Mouse (Mus musculus) heart, embryonic 14.5 days (tissue): ENCODE measurements around the gene Tmprss13. TPM values are rescaled to one million over a fixed set of nuclear protein-coding genes. Genes with fewer than 3 reads are reported as not detected.

Source experiments
- ATAC-seq: fragments of 200-750 bp; cut with Nextera tagmentation; 2 replicates; pipeline ENCODE4 v1.8.0; 2017; ENCODE audit warnings: low read depth, moderate TSS enrichment; ENCODE audit not compliant: insufficient number of reproducible peaks, insufficient read depth, low FRiP score
- H3K27ac ChIP-seq, 2 experiments: fragments of 200-500 bp in 1 of 2; fragments of 300-500 bp in 1 of 2; sonication (generic) in 1 of 2; replicated peaks in 1 of 2; 2 replicates each; pipeline ENCODE4 v1.5.1; 2012 to 2014; ENCODE audit warnings: low read depth in 2 of 2, low read length in 2 of 2, control low read depth in 1 of 2, mild to moderate bottlenecking in 1 of 2, mixed read lengths in 1 of 2; ENCODE audit not compliant: control insufficient read depth in 1 of 2, insufficient read depth in 1 of 2
- H3K27me3 ChIP-seq: fragments of 300-500 bp; sonication (generic); 2 replicates; pipeline ENCODE4 v1.6.1; 2014; ENCODE audit warnings: mild to moderate bottlenecking, low read length, control low read depth; ENCODE audit not compliant: control insufficient read depth, insufficient read depth
- H3K36me3 ChIP-seq: fragments of 300-500 bp; sonication (generic); 2 replicates; pipeline ENCODE4 v1.6.1; 2014; ENCODE audit warnings: mild to moderate bottlenecking, control low read depth, low read length, mixed read lengths; ENCODE audit not compliant: control insufficient read depth, insufficient read depth
- H3K4me1 ChIP-seq, 2 experiments: fragments of 200-500 bp in 1 of 2; fragments of 300-500 bp in 1 of 2; sonication (generic) in 1 of 2; 2 replicates each; pipeline ENCODE4 v1.6.1; 2012 to 2014; ENCODE audit warnings: low read length in 2 of 2, control low read depth in 1 of 2, mixed read lengths in 1 of 2; ENCODE audit not compliant: control insufficient read depth in 2 of 2, insufficient read depth in 2 of 2
- H3K4me2 ChIP-seq: fragments of 300-500 bp; sonication (generic); 2 replicates; pipeline ENCODE4 v1.6.1; 2014; ENCODE audit warnings: mild to moderate bottlenecking, low read length
- H3K4me3 ChIP-seq, 2 experiments: fragments of 200-500 bp in 1 of 2; fragments of 300-500 bp in 1 of 2; sonication (generic) in 1 of 2; 2 replicates each; pipeline ENCODE4 v1.5.1; 2012 to 2014; ENCODE audit warnings: low read length in 2 of 2, mild to moderate bottlenecking in 2 of 2, control low read depth in 1 of 2, low read depth in 1 of 2, moderate library complexity in 1 of 2; ENCODE audit not compliant: control insufficient read depth in 1 of 2, insufficient read depth in 1 of 2
- H3K9ac ChIP-seq: fragments of 300-500 bp; sonication (generic); 2 replicates; pipeline ENCODE4 v1.6.1; 2014; ENCODE audit warnings: mild to moderate bottlenecking, low read length
- H3K9me3 ChIP-seq: fragments of 300-500 bp; sonication (generic); 2 replicates; pipeline ENCODE4 v1.6.1; 2016; ENCODE audit warnings: low read length, control low read depth; ENCODE audit not compliant: control insufficient read depth
- WGBS: fragments of 180-500 bp; shearing (Covaris S2); extraction: QIAGEN DNeasy Blood & Tissue Kit; methylation state at CpG from one replicate; pipeline ENCODE4 v1.1.7; 2014; 5-methylcytosine and 5-hydroxymethylcytosine counted together
- polyA plus RNA-seq: library from polyadenylated mRNA; unstranded; fragments of >200 nt; fragmentation: Nextera tagmentation; extraction: Ambion mirVana; gene quantifications from 2 replicates; pipeline ENCODE4 v1.2.1, GENCODE M21; 2014

The Tmprss13 gene
- polyA plus RNA-seq, 1 experiment from 2014 or later, result 0.18 TPM

- H3K4me1 ChIP-seq, result peaks cover 5 to 9% of the 10 kb centered on the region in 2 experiments; a peak in 3 of 4 replicates
- H3K4me2 ChIP-seq, result no peak overlapping the region
- H3K9me3 ChIP-seq, result no peaks in the 10 kb centered on the region
- 66% methylated on average over 3 of the region's 3 CpGs for WGBS
- no peak overlapping the region for H3K4me3 ChIP-seq
- H3K36me3 ChIP-seq, result no peaks in the 10 kb centered on the region
- H3K9ac ChIP-seq, result no peak overlapping the region
- ATAC-seq, result no peak
- H3K27ac ChIP-seq, result no peak overlapping the region
- H3K27me3 ChIP-seq, result peaks cover 7% of the 10 kb centered on the region; the same call in 1 of the 2 replicates
Observed at GRCm38 (mm10) chr9:45373896-45374295, 55.0 kb downstream of the Tmprss13 start.

GRCm38 (mm10) chr9:45374988-45375502 lies 56.1 kb downstream of the Tmprss13 start:
- 85% methylated on average over 6 of the region's 6 CpGs for WGBS

GRCm38 (mm10) chr9:45376427-45376826 lies 57.5 kb downstream of the Tmprss13 start:
- Histone ChIP-seq H3K27me3 (no peaks in the 10 kb centered on the region), H3K27ac (no peak overlapping the region), H3K4me2 (no peak overlapping the region), H3K4me3 (no peak overlapping the region), H3K36me3 (no peaks in the 10 kb centered on the region), H3K4me1 (peaks cover 0 to under 1% of the 10 kb centered on the region in 2 experiments; a peak in 2 of 4 replicates), H3K9me3 (no peaks in the 10 kb centered on the region), H3K9ac (no peak overlapping the region)
- WGBS, result 37% methylated on average over 4 of the region's 4 CpGs
- no peak for ATAC-seq

More at GRCm38 (mm10) chr9:45374988-45375502, 56.1 kb downstream of the Tmprss13 start:
- no peaks in the 10 kb centered on the region for H3K36me3 ChIP-seq
- no peaks in the 10 kb centered on the region for H3K9me3 ChIP-seq
- no peak overlapping the region for H3K9ac ChIP-seq
- H3K4me3 ChIP-seq, result no peak overlapping the region
- ATAC-seq, result no peak
- H3K4me1 ChIP-seq, result peaks cover 0 to 6% of the 10 kb centered on the region in 2 experiments; a peak in 2 of 4 replicates
- H3K27ac ChIP-seq, result no peak overlapping the region
- no peak overlapping the region for H3K4me2 ChIP-seq
- no peaks in the 10 kb centered on the region for H3K27me3 ChIP-seq

GRCm38 (mm10) chr9:45376883-45377282 lies 58.0 kb downstream of the Tmprss13 start:
- ATAC-seq, result no peak

GRCm38 (mm10) chr9:45380411-45381251 lies 61.7 kb downstream of the Tmprss13 start:
- H3K27me3 ChIP-seq, result no peaks in the 10 kb centered on the region
- H3K4me1 ChIP-seq, result no peaks in the 10 kb centered on the region; a peak in 1 of 4 replicates
- H3K9ac ChIP-seq, result no peak overlapping the region
- H3K27ac ChIP-seq, result no peak overlapping the region
- WGBS, result 59% methylated on average over 10 of the region's 10 CpGs
- no peaks in the 10 kb centered on the region for H3K9me3 ChIP-seq
- H3K4me2 ChIP-seq, result no peak overlapping the region
- no peak overlapping the region for H3K4me3 ChIP-seq
- no peak for ATAC-seq
- H3K36me3 ChIP-seq, result no peaks in the 10 kb centered on the region

More at GRCm38 (mm10) chr9:45376883-45377282, 58.0 kb downstream of the Tmprss13 start:
- Histone ChIP-seq H3K4me1 (no peaks in the 10 kb centered on the region; a peak in 1 of 4 replicates), H3K9me3 (no peaks in the 10 kb centered on the region), H3K4me3 (no peak overlapping the region), H3K36me3 (no peaks in the 10 kb centered on the region), H3K27ac (no peak overlapping the region), H3K9ac (no peak overlapping the region), H3K4me2 (no peak overlapping the region), H3K27me3 (no peaks in the 10 kb centered on the region)
- 82% methylated on average over 2 of the region's 2 CpGs for WGBS

GRCm38 (mm10) chr9:45382336-45382735 lies 63.4 kb downstream of the Tmprss13 start:
- 55% methylated on average over 5 of the region's 5 CpGs for WGBS

GRCm38 (mm10) chr9:45382834-45383233 lies 63.9 kb downstream of the Tmprss13 start:
- no peaks in the 10 kb centered on the region for H3K36me3 ChIP-seq
- H3K4me3 ChIP-seq, result no peak overlapping the region
- no peak for ATAC-seq
- no peaks in the 10 kb centered on the region for H3K27me3 ChIP-seq
- 65% methylated on average over 5 of the region's 5 CpGs for WGBS
- H3K9me3 ChIP-seq, result no peaks in the 10 kb centered on the region
- no peaks in the 10 kb centered on the region; a peak in 1 of 4 replicates for H3K4me1 ChIP-seq
- no peak overlapping the region for H3K9ac ChIP-seq
- no peak overlapping the region for H3K4me2 ChIP-seq
- no peak overlapping the region for H3K27ac ChIP-seq

More at GRCm38 (mm10) chr9:45382336-45382735, 63.4 kb downstream of the Tmprss13 start:
- Histone ChIP-seq H3K9me3 (no peaks in the 10 kb centered on the region), H3K27me3 (no peaks in the 10 kb centered on the region), H3K4me3 (no peak overlapping the region), H3K4me2 (no peak overlapping the region), H3K36me3 (no peaks in the 10 kb centered on the region), H3K9ac (no peak overlapping the region), H3K27ac (no peak overlapping the region), H3K4me1 (no peaks in the 10 kb centered on the region; a peak in 1 of 4 replicates)
- no peak for ATAC-seq
